Mouse (Mus musculus): ENCODE measurements around the gene Zcchc4.

Gene Zcchc4

GRCm38 (mm10) chr5:52833761-52834274 lies 58.6 kb downstream of the Zcchc4 start, which contains the start of gene Anapc4:
Anapc4 (plus strand) TSS chr5:52834012.
- TF ChIP-seq GATA4 (IDR thresholded peaks at IDR 0.05; ENCODE audit: insufficient replicate concordance, low read length): no peak; the same call in 1 of the 2 replicates

DNA sequence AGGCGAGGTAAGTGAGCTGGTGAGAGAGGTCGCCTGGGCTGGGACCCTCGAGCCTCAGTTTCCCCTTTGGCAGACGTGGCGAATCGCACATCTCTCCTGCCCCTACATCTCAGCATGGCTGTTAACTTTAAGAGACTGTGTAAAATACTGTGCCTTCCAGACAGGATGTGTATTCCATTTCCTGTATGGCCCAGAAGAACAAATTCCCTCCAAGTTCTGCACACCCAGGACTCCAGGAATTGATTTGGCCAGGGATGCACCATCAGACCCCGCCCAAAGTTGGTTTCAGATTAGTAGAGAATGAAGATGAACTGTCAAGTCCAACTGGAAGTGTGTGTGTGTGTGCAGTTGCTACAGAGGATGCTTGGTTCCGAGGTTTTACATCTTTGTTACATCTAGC lies 59.2 kb downstream of the Zcchc4 start:
- TF ChIP-seq GATA4 (IDR thresholded peaks at IDR 0.05; ENCODE audit: insufficient replicate concordance, low read length): no peak

DNA sequence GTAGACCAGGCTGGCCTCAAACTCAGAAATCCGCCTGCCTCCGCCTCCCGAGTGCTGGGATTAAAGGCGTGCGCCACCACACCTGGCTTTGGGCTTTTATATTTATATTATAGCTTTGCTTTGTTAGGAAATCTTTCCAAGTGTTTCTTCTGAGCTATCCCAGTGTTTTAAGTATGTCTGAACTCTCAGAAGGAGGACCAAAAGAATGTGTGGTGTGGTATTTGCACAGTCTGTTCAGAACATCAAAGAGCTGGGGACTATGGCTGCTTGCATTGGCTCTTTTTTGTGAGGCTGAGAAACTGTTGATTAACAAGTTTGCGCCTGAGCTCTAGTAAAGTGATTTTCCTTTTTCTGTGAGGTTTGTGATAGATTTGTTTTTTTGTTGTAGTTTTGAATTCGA lies 69.1 kb downstream of the Zcchc4 start:
- no peak for TF ChIP-seq GATA4 (IDR thresholded peaks at IDR 0.05; ENCODE audit: insufficient replicate concordance, low read length)

GRCm38 (mm10) chr5:52855727-52856126 lies 80.5 kb downstream of the Zcchc4 start:
- no peak for TF ChIP-seq GATA4 (IDR thresholded peaks at IDR 0.05; ENCODE audit: insufficient replicate concordance, low read length)

GRCm38 (mm10) chr5:52864446-52864845 lies 89.2 kb downstream of the Zcchc4 start:
- no peak for TF ChIP-seq GATA4 (IDR thresholded peaks at IDR 0.05; ENCODE audit: insufficient replicate concordance, low read length)

DNA sequence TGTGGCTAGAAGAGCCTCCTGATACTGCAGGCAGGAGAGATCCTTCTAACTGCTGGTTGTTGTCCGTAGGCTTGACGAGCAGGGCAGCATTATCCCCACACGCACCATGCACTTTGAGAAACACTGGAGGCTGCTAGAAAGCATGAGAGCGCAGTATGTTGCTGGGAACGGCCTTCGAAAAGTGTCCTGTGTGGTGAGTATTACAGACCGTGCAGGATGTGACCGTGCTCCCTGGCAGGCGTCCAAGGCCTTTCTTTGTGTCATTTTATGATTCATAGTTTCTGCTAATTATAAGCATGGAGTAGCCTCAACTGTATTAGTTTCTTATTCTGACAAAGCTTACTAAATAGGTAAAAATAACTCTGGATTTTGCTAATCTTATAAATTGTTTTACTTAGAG lies 90.6 kb downstream of the Zcchc4 start:
- no peak for TF ChIP-seq GATA4 (IDR thresholded peaks at IDR 0.05; ENCODE audit: insufficient replicate concordance, low read length)

GRCm38 (mm10) chr5:52866361-52867155 lies 91.3 kb downstream of the Zcchc4 start:
- TF ChIP-seq GATA4 (IDR thresholded peaks at IDR 0.05; ENCODE audit: insufficient replicate concordance, low read length): no peak

DNA sequence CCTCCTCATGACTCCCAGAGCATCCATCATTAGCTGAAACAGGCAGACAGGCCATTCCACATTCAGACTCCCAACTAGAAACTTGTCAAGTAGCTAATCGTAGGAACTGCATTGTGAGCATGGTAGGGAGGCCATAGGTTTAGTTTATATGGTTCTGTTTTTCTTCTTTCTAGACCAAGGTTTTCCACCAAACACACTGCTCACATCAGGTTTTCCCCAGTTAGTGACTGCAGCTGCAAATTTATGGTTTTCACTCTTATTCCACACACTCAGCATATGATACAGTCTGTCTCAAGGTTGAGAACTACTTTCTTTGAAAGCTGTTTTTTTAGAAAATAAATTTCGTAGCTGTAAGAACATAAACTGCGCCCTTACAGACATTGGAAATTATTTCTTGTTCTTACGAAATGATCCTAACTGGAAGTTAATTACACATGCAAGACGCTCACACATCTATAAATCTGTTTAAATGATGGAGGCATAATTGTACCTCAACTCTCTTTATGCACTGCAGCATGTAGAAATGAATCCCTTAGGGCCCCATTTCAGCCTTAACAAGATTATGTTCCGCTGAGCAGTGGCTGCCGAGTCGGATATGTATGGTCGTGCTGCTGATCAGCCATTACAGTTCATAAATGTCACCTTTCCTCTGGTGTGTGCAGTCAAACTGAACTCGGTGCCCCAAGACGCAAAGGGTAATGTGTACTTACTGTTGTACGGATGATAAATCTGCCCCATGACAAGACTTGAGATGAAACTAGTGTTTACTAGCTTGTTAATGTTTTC lies 93.9 kb downstream of the Zcchc4 start:
- TF ChIP-seq GATA4 (IDR thresholded peaks at IDR 0.05; ENCODE audit: insufficient replicate concordance, low read length): no peak

DNA sequence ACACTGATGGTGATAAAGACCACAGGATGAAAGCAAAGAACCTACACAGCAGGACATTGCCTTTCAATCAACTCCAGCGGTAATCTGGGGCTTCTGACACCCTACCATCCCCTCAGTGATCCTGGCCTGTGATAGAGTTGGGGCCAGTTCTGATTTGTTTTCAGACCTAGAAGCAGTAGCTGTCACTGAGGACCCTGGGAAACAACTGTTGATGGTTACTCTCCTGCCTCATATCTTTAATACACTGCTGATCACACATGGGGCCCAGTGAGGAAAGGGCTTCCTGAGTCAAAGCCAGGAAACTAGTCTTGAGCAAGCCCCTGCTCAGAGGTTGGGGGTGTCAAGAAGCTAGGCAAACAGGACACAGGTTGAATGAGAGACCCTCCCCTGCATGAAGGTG lies 96.3 kb downstream of the Zcchc4 start:
- TF ChIP-seq GATA4 (IDR thresholded peaks at IDR 0.05; ENCODE audit: insufficient replicate concordance, low read length): no peak

DNA sequence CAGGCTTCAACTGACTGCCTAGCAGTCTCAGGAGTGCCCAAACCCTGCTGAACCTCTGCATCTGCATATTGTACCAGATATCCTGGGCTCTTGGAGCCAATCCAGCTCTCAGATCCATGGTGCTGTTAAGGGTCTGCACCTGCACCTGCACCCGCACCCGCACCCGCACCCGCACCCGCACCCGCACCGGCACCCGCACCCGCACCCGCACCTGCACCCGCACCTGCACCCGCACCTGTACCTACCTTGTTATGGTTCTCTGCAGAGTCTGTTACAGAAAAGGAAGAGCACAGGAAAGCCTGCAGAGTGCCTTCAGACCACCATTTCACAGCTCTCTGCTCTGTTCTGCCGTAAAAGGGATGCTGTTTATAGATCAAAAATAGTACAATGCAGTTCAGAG lies 96.8 kb downstream of the Zcchc4 start:
- no peak for TF ChIP-seq GATA4 (IDR thresholded peaks at IDR 0.05; ENCODE audit: insufficient replicate concordance, low read length)
